Mouse (Mus musculus): ENCODE data around the gene Tpst2. TPM values are rescaled to one million over a fixed set of nuclear protein-coding genes. Genes with fewer than 3 reads are reported as not detected.

The Tpst2 gene
- polyA plus RNA-seq, 1 experiment: 1.5 TPM

DNA sequence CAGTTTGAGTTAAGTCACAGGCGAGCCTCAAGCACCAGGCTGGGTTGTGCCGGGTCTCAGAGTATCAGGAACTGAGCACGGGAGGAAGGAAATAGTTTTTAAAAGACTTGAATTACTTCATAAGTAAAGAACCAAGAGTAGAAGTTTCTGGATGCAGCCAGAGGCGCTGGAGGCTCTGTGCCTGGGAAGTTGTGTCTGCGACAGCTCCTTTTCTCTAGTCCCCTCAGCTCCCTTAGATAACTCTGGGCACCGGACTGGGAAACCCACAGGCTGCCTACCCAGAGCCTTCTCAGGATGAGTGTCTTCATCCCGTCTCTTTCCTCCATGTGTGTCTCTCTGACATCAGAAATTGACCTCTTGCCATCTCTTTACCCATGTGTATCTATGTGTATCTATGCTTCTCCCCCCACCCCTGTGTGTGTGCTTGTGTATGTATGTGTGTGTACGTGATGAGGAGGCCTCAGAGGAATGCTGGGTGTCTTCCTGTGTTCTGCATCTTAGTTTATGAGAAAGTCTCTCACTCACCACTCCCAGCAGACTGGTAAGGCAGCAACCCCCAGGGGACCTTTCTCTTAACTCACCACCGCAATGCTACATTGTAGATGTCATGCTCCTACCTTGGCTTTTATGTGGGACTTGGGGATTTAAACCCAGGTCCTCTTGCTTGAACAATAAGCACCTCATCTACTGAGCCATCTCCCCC, 6.4 kb downstream of the Tpst2 start:
- no peak overlapping the region for H3K4me3 ChIP-seq (replicated peaks)
- peaks cover 90% of the 10 kb centered on the region for H3K4me1 ChIP-seq (ENCODE audit: control insufficient read depth)
- no peaks in the 10 kb centered on the region for H3K9me3 ChIP-seq (ENCODE audit: control insufficient read depth, low read length)
- H3K36me3 ChIP-seq (ENCODE audit: control insufficient read depth): peaks cover 20% of the 10 kb centered on the region
- TF ChIP-seq GATA1 (IDR thresholded peaks at IDR 0.05; ENCODE audit: low read length) (no peak), TAL1 (IDR thresholded peaks at IDR 0.05; ENCODE audit: low read length) (no peak)
- H3K27me3 ChIP-seq (ENCODE audit: control insufficient read depth): no peaks in the 10 kb centered on the region

DNA sequence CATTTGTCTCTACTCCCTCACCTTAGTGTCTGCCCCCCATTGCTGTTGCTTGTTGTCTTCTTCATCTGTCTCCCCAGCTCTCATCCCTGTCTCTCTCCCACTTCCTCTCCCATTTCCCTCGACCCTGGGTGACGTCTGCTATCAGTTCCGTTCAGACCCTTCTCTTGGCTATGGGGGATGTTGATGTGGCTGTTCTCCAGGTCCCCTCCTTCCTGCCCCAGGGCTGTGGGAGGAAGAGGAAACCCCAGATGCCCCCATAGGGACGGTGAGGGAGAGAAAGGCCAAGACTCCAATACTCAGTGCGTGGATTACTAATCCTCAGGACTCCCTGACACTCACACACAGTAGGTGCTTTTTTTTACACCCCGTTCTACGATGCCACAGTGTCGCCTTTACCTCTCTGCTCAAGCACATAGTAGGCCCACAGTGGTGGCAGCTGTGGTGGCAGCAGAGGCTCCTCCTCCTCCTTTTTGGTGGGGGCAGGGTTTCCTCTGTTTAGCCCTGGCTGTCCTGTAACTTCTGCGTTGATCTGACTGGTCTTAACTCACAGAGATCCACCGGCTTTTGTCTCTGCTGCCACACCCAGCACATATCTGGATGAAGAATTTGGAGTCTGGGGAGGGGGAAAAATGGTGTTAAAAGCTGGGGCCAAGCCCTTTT, 7.2 kb downstream of the Tpst2 start:
- TF ChIP-seq GATA1 (IDR thresholded peaks at IDR 0.05; ENCODE audit: low read length) (no peak), TAL1 (IDR thresholded peaks at IDR 0.05; ENCODE audit: low read length) (no peak)
- H3K4me1 ChIP-seq (ENCODE audit: control insufficient read depth): peaks cover 90% of the 10 kb centered on the region
- H3K4me3 ChIP-seq (replicated peaks): no peak overlapping the region
- peaks cover 20% of the 10 kb centered on the region for H3K36me3 ChIP-seq (ENCODE audit: control insufficient read depth)
- no peaks in the 10 kb centered on the region for H3K9me3 ChIP-seq (ENCODE audit: control insufficient read depth, low read length)
- H3K27me3 ChIP-seq (ENCODE audit: control insufficient read depth): no peaks in the 10 kb centered on the region

- H3K27me3 ChIP-seq (ENCODE audit: control insufficient read depth): no peaks in the 10 kb centered on the region
- H3K36me3 ChIP-seq (ENCODE audit: control insufficient read depth): peaks cover 20% of the 10 kb centered on the region
- TF ChIP-seq TAL1 (IDR thresholded peaks at IDR 0.05; ENCODE audit: low read length): no peak
- no peak for TF ChIP-seq GATA1 (IDR thresholded peaks at IDR 0.05; ENCODE audit: low read length)
- H3K4me3 ChIP-seq (replicated peaks): no peak overlapping the region
- H3K9me3 ChIP-seq (ENCODE audit: control insufficient read depth, low read length): no peaks in the 10 kb centered on the region
- peaks cover 86% of the 10 kb centered on the region for H3K4me1 ChIP-seq (ENCODE audit: control insufficient read depth)
Measured at GRCm38 (mm10) chr5:112284203-112284582, 7.7 kb downstream of the Tpst2 start.

DNA sequence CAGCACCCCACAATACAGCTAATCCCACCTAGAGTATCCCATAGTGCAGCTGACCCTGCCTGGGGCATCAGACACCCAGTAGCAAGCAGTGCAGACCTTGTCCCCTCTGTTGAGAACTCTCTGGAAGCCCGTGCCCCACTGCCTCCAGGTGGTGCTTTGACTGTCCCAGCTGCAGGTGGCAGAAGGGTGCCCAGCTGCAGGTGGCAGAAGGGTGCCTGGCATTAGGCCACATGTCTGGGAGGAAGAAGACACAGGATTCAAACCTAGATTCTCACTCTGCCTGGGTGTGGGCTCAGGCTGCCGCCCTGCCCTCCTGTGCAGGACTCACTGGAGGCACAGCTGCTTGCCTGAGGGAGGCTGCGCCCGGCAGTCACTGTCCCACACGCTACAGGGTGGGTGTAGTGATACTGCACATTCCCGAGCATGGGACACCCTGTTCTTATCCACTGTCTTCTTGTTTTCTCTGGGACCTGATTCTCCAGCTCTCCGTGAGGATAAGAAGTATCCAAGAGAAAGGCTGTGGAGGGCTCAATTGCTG, 9.1 kb downstream of the Tpst2 start:
- no peak overlapping the region for H3K4me3 ChIP-seq (replicated peaks)
- TF ChIP-seq GATA1 (IDR thresholded peaks at IDR 0.05; ENCODE audit: low read length) (no peak), TAL1 (IDR thresholded peaks at IDR 0.05; ENCODE audit: low read length) (no peak)
- peaks cover 23% of the 10 kb centered on the region for H3K36me3 ChIP-seq (ENCODE audit: control insufficient read depth)
- H3K4me1 ChIP-seq (ENCODE audit: control insufficient read depth): peaks cover 72% of the 10 kb centered on the region
- H3K9me3 ChIP-seq (ENCODE audit: control insufficient read depth, low read length): no peaks in the 10 kb centered on the region
- no peaks in the 10 kb centered on the region for H3K27me3 ChIP-seq (ENCODE audit: control insufficient read depth)

- Histone ChIP-seq H3K4me3 (replicated peaks) (no peak overlapping the region), H3K4me1 (ENCODE audit: control insufficient read depth) (peaks cover 65% of the 10 kb centered on the region), H3K36me3 (ENCODE audit: control insufficient read depth) (peaks cover 23% of the 10 kb centered on the region), H3K27me3 (ENCODE audit: control insufficient read depth) (no peaks in the 10 kb centered on the region), H3K9me3 (ENCODE audit: control insufficient read depth, low read length) (no peaks in the 10 kb centered on the region)
- TF ChIP-seq TAL1 (IDR thresholded peaks at IDR 0.05; ENCODE audit: low read length): no peak
- no peak for TF ChIP-seq GATA1 (IDR thresholded peaks at IDR 0.05; ENCODE audit: low read length)
Measured at GRCm38 (mm10) chr5:112286608-112286983, 10.1 kb downstream of the Tpst2 start.

- Histone ChIP-seq H3K27me3 (ENCODE audit: control insufficient read depth) (no peaks in the 10 kb centered on the region), H3K4me1 (ENCODE audit: control insufficient read depth) (peaks cover 65% of the 10 kb centered on the region), H3K4me3 (replicated peaks) (no peak overlapping the region), H3K36me3 (ENCODE audit: control insufficient read depth) (peaks cover 23% of the 10 kb centered on the region), H3K9me3 (ENCODE audit: control insufficient read depth, low read length) (no peaks in the 10 kb centered on the region)
- TF ChIP-seq GATA1 (IDR thresholded peaks at IDR 0.05; ENCODE audit: low read length) (no peak), TAL1 (IDR thresholded peaks at IDR 0.05; ENCODE audit: low read length) (no peak)
Measured at GRCm38 (mm10) chr5:112286984-112287641, 10.6 kb downstream of the Tpst2 start.

DNA sequence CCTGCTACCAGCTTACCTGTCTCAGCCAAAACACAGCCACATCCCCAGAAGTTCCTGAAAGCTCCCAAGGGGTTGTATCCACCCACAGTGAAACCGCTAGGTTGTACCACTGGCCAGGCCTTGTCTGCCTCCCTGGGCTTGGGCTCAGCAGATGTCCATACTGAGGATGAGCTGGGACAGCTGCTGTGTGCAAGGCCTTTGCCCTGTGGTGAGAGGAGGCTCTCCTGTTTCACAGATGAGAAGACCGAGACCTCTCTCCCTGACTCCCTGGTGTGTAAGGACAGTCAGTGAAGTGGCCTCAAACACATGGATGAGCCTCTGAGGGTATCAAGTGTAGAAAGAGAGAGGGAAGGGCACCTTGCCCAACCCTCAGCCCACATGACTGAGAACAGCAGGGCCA, 11.2 kb downstream of the Tpst2 start:
- no peak overlapping the region for H3K4me3 ChIP-seq (replicated peaks)
- peaks cover 65% of the 10 kb centered on the region for H3K4me1 ChIP-seq (ENCODE audit: control insufficient read depth)
- TF ChIP-seq TAL1 (IDR thresholded peaks at IDR 0.05; ENCODE audit: low read length) (no peak), GATA1 (IDR thresholded peaks at IDR 0.05; ENCODE audit: low read length) (no peak)
- H3K36me3 ChIP-seq (ENCODE audit: control insufficient read depth): peaks cover 23% of the 10 kb centered on the region
- H3K9me3 ChIP-seq (ENCODE audit: control insufficient read depth, low read length): no peaks in the 10 kb centered on the region
- H3K27me3 ChIP-seq (ENCODE audit: control insufficient read depth): no peaks in the 10 kb centered on the region

GRCm38 (mm10) chr5:112288193-112289141, 12.0 kb downstream of the Tpst2 start:
- no peaks in the 10 kb centered on the region for H3K9me3 ChIP-seq (ENCODE audit: control insufficient read depth, low read length)
- no peaks in the 10 kb centered on the region for H3K27me3 ChIP-seq (ENCODE audit: control insufficient read depth)
- H3K4me1 ChIP-seq (ENCODE audit: control insufficient read depth): peaks cover 63% of the 10 kb centered on the region
- TF ChIP-seq GATA1 (IDR thresholded peaks at IDR 0.05; ENCODE audit: low read length) (no peak), TAL1 (IDR thresholded peaks at IDR 0.05; ENCODE audit: low read length) (no peak)
- no peak overlapping the region for H3K4me3 ChIP-seq (replicated peaks)
- peaks cover 23% of the 10 kb centered on the region for H3K36me3 ChIP-seq (ENCODE audit: control insufficient read depth)

Measured in erythroblast, embryonic 14.5 days (primary cell).